Mouse (Mus musculus) neural tube, embryonic 15.5 days (tissue): ENCODE data around the gene Sesn2. TPM values are rescaled to one million over a fixed set of nuclear protein-coding genes. Genes with fewer than 3 reads are reported as not detected.

Source experiments
- ATAC-seq: fragments of 200-750 bp; cut with Nextera tagmentation; 2 replicates; pipeline ENCODE4 v1.8.0; 2017; ENCODE audit warnings: mild to moderate bottlenecking, moderate TSS enrichment, moderate library complexity; ENCODE audit not compliant: low FRiP score
- H3K27ac ChIP-seq: fragments of 300-500 bp; sonication (generic); replicated peaks from 2 replicates; pipeline ENCODE4 v1.5.1; 2015; ENCODE audit warnings: mild to moderate bottlenecking, inconsistent platforms
- H3K27me3 ChIP-seq: fragments of 300-500 bp; sonication (generic); replicated peaks from 2 replicates; pipeline ENCODE4 v1.6.1; 2015; ENCODE audit warnings: inconsistent platforms
- H3K36me3 ChIP-seq: fragments of 300-500 bp; sonication (generic); 2 replicates; pipeline ENCODE4 v1.6.1; 2015; ENCODE audit warnings: inconsistent platforms
- H3K4me1 ChIP-seq: fragments of 300-500 bp; sonication (generic); 2 replicates; pipeline ENCODE4 v1.6.1; 2015; ENCODE audit warnings: inconsistent platforms
- H3K4me2 ChIP-seq: fragments of 300-500 bp; sonication (generic); 2 replicates; pipeline ENCODE4 v1.6.1; 2015; ENCODE audit warnings: inconsistent platforms, mild to moderate bottlenecking, moderate library complexity
- H3K4me3 ChIP-seq: fragments of 300-500 bp; sonication (generic); replicated peaks from 2 replicates; pipeline ENCODE4 v1.5.1; 2015; ENCODE audit warnings: mild to moderate bottlenecking, inconsistent platforms
- H3K9ac ChIP-seq: fragments of 300-500 bp; sonication (generic); replicated peaks from 2 replicates; pipeline ENCODE4 v1.6.1; 2015; ENCODE audit warnings: mild to moderate bottlenecking, inconsistent platforms
- H3K9me3 ChIP-seq: fragments of 300-500 bp; sonication (generic); replicated peaks from 2 replicates; pipeline ENCODE4 v1.6.1; 2016; ENCODE audit warnings: inconsistent platforms
- WGBS: fragments of 180-500 bp; shearing (Covaris S2); methylation state at CpG from one replicate; pipeline ENCODE4 v1.1.7; 2015; ENCODE audit warnings: mixed read lengths; 5-methylcytosine and 5-hydroxymethylcytosine counted together
- polyA plus RNA-seq: library from polyadenylated mRNA; unstranded; fragments of >200 nt; fragmentation: Nextera tagmentation; extraction: Ambion mirVana; gene quantifications from 2 replicates; pipeline ENCODE4 v1.2.1, GENCODE M21; 2015

The Sesn2 gene
- polyA plus RNA-seq, 1 experiment from 2014 or later = 11.9 TPM

GRCm38 (mm10) chr4:132475895-132476878 is 34.1 kb downstream of the Sesn2 start:
- no peaks in the 10 kb centered on the region for H3K9me3 ChIP-seq
- no peak overlapping the region for H3K4me2 ChIP-seq

GRCm38 (mm10) chr4:132474631-132475030 is 35.7 kb downstream of the Sesn2 start:
- ATAC-seq = no peak
- no peaks in the 10 kb centered on the region for H3K27me3 ChIP-seq
- no peak overlapping the region for H3K9ac ChIP-seq
- H3K4me3 ChIP-seq = no peak overlapping the region
- H3K4me1 ChIP-seq = no peaks in the 10 kb centered on the region
- H3K9me3 ChIP-seq = no peaks in the 10 kb centered on the region
- no peak overlapping the region for H3K27ac ChIP-seq
- 81% methylated on average over 4 of the region's 4 CpGs for WGBS
- no peaks in the 10 kb centered on the region for H3K36me3 ChIP-seq
- no peak overlapping the region for H3K4me2 ChIP-seq

More at GRCm38 (mm10) chr4:132475895-132476878, 34.1 kb downstream of the Sesn2 start:
- Histone ChIP-seq H3K36me3 (no peaks in the 10 kb centered on the region), H3K9ac (no peak overlapping the region), H3K4me3 (no peak overlapping the region), H3K27ac (no peak overlapping the region), H3K4me1 (no peaks in the 10 kb centered on the region), H3K27me3 (no peaks in the 10 kb centered on the region)
- ATAC-seq = no peak
- WGBS = 79% methylated on average over 13 of the region's 13 CpGs

DNA sequence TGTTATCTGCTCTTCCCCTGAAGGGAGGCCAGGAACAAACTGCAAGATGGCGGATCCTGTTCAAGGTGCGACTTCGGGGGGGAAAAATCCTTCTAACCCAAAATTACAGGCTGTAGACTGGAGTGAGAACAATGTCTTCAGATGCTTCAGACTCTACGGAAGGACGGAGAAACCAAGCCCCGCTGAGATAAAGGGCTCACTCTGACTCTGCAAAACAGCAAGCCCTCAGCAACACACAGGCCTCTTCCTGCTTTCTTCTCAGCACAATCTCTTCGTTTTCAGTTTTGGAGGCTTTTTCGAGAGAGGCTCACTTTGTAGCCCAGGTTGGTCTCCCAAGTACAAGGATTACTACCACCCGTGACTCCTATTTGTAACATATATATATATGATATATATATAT is 36.9 kb downstream of the Sesn2 start:
- WGBS = 92% methylated on average over 9 of the region's 9 CpGs
- no peak overlapping the region for H3K4me2 ChIP-seq
- no peaks in the 10 kb centered on the region for H3K27me3 ChIP-seq

GRCm38 (mm10) chr4:132469873-132470272 is 40.4 kb downstream of the Sesn2 start:
- Histone ChIP-seq H3K4me1 (no peaks in the 10 kb centered on the region), H3K36me3 (no peaks in the 10 kb centered on the region), H3K27me3 (no peaks in the 10 kb centered on the region), H3K9ac (no peak overlapping the region), H3K4me3 (no peak overlapping the region), H3K9me3 (no peaks in the 10 kb centered on the region), H3K27ac (no peak overlapping the region), H3K4me2 (no peak overlapping the region)
- ATAC-seq = no peak
- WGBS = 20% methylated on average over 3 of the region's 3 CpGs

More for the DNA sequence above, 36.9 kb downstream of the Sesn2 start:
- Histone ChIP-seq H3K4me3 (no peak overlapping the region), H3K27ac (no peak overlapping the region), H3K36me3 (no peaks in the 10 kb centered on the region), H3K9me3 (no peaks in the 10 kb centered on the region), H3K4me1 (no peaks in the 10 kb centered on the region), H3K9ac (no peak overlapping the region)
- no peak for ATAC-seq

DNA sequence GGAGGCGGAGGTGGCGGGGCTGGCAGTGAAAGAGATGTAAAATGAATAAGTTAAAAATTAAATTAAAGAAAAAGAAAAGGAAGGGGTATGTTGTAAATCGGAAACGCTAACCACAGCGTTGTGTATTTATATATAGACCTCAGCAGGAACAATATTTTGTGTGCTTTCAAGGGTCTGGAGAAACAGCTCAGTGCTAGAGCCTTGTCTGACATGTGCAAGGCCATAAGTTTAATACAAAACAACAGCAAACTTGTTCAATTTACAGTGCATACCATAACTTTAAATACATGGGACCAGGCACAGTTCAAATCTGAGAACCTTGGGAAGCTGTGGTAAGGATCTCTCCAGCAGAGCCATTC is 46.1 kb downstream of the Sesn2 start:
- peak overlapping the region; percentile 70 for H3K9ac ChIP-seq
- peak overlapping the region; percentile 80 for H3K4me3 ChIP-seq
- H3K36me3 ChIP-seq = peaks cover 18% of the 10 kb centered on the region
- H3K27me3 ChIP-seq = no peaks in the 10 kb centered on the region
- WGBS = 3% methylated on average over 5 of the region's 5 CpGs
- no peaks in the 10 kb centered on the region for H3K9me3 ChIP-seq
- peak overlapping the region; percentile 69 for H3K4me2 ChIP-seq
- ATAC-seq = peak; percentile 28; the same call in 1 of the 2 replicates
- H3K27ac ChIP-seq = peak overlapping the region; percentile 69
- H3K4me1 ChIP-seq = peaks cover 27% of the 10 kb centered on the region

DNA sequence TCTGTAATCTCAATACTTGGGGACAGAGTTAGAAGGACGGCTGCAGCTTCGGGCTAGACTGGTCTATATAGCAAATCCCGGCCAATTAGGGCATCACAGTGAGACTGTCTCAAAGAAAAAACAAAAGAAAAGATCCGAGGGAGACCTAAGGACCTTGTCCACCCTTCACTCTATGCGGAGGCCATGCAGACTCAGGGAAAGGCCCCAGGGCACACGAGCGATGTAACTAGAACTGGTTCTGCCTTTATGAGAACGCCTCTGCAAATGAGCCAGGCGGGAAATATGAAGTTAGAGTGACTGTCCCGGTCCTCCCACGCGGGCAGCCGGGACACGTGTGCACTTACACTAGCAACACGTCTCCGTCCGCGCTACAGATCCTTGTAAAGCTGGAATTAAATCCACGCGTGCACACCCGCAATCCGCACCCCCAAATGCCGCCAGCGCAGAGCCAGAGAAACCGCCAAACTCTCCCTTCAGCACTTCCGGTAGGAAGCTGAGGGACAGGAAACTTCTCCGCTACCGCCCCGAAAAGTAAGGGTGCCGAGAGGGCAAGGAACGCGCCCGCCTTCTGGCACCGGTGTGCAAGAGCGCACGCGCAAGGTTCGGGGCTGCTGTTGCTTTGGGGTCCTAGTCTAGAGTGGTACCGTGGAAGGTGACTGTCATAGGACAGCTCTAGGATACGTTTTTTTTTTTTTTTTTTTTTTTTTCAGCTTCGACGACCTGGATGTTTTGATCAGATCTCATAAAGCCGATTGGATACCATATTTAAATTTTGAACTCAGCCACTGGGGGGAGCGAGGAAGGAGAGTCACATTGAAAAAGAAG is 46.7 kb downstream of the Sesn2 start, which contains the start of gene Med18:
TSS of gene Med18 (minus strand) at position 492 of the 825 bp plus-strand sequence.
- no peaks in the 10 kb centered on the region for H3K27me3 ChIP-seq
- H3K4me3 ChIP-seq = peak within 1 kb of the TSS; percentile 80
- H3K27ac ChIP-seq = peak within 1 kb of the TSS; percentile 69
- under 1% methylated on average over 44 of the region's 44 CpGs for WGBS
- H3K36me3 ChIP-seq = peaks cover 22% of the 10 kb centered on the region
- H3K4me2 ChIP-seq = peak within 1 kb of the TSS; percentile 69
- H3K4me1 ChIP-seq = peaks cover 27% of the 10 kb centered on the region
- H3K9me3 ChIP-seq = no peaks in the 10 kb centered on the region
- H3K9ac ChIP-seq = peak within 1 kb of the TSS; percentile 70
- peak; percentile 95 for ATAC-seq

DNA sequence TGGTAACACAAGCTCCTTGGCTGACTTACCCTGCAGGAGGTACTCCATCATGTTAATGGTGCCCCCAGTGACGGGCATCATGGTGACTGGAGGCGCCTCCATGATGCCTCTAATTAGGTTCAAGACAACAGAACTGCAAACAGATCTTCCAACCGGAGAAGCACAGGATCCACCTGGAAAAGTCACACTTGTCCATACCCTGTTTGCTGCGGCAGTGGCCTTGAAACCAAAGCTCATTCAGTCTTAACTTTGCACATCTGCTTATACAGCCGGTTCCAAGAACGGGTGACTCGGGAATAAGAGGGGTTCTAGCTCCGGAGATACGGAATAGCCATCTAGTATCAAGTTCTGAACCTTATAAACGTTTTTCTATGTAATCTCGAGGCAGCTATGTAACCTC is 47.5 kb downstream of the Sesn2 start:
- Histone ChIP-seq H3K9ac (peak overlapping the region; percentile 70), H3K27me3 (no peaks in the 10 kb centered on the region), H3K4me2 (peak overlapping the region; percentile 69), H3K4me3 (peak overlapping the region; percentile 80), H3K36me3 (peaks cover 30% of the 10 kb centered on the region), H3K9me3 (no peaks in the 10 kb centered on the region), H3K4me1 (peaks cover 27% of the 10 kb centered on the region), H3K27ac (no peak overlapping the region)
- 10% methylated on average over 11 of the region's 11 CpGs for WGBS
- ATAC-seq = no peak

DNA sequence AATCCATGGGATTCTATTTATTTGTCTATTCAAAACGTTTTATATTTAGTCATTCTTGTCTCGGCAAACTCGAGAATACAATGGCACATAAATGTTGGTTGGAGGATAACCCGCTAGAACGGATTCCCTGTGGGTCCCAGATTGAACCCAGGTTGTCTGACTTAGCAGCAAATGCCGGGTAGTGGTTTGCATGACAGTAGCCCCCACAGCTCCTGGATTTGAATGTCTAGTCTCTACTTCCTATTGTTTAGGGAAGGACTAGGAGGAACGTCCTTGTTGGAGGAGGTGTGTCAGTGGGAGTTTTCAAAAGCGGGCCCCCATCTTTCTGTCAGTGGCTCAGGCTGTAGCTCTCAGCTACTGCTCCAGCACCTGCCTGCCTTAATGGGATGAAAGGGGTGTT is 50.1 kb downstream of the Sesn2 start:
- no peak overlapping the region for H3K4me3 ChIP-seq
- ATAC-seq = no peak
- H3K9ac ChIP-seq = no peak overlapping the region
- H3K9me3 ChIP-seq = no peaks in the 10 kb centered on the region
- 94% methylated on average over 8 of the region's 8 CpGs for WGBS
- peaks cover 27% of the 10 kb centered on the region for H3K4me1 ChIP-seq
- H3K36me3 ChIP-seq = peaks cover 40% of the 10 kb centered on the region
- H3K27me3 ChIP-seq = no peaks in the 10 kb centered on the region
- H3K4me2 ChIP-seq = no peak overlapping the region
- no peak overlapping the region for H3K27ac ChIP-seq

GRCm38 (mm10) chr4:132455561-132455960 is 54.7 kb downstream of the Sesn2 start:
- WGBS = 95% methylated on average over 6 of the region's 6 CpGs
- Histone ChIP-seq H3K9me3 (no peaks in the 10 kb centered on the region), H3K9ac (no peak overlapping the region), H3K4me2 (no peak overlapping the region), H3K4me3 (no peak overlapping the region), H3K36me3 (peaks cover 36% of the 10 kb centered on the region), H3K27ac (no peak overlapping the region), H3K27me3 (no peaks in the 10 kb centered on the region), H3K4me1 (no peaks in the 10 kb centered on the region)
- ATAC-seq = no peak

DNA sequence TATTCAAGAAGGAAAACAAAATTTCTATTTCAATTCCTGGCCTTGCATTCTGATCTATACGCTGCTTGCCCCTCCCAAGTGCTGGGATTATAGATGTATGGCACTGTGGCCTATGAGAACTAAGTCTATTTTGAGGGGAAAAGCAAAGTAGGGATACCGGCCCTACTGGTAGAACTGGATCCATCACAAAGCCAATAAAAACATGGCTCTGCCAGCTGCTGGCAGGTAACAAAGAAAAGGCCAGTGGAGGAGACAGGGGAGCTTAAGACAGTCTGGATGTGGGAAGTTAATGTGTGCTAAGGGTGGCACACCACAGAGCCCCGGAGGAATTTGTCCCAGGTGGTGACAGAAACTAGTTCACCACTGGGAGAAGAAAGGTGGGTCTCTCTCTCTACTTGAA is 55.2 kb downstream of the Sesn2 start:
- Histone ChIP-seq H3K4me1 (no peaks in the 10 kb centered on the region), H3K27me3 (no peaks in the 10 kb centered on the region), H3K4me2 (no peak overlapping the region), H3K4me3 (no peak overlapping the region), H3K36me3 (peaks cover 32% of the 10 kb centered on the region), H3K27ac (no peak overlapping the region), H3K9ac (no peak overlapping the region), H3K9me3 (no peaks in the 10 kb centered on the region)
- no peak for ATAC-seq
- 92% methylated on average over 3 of the region's 3 CpGs for WGBS

DNA sequence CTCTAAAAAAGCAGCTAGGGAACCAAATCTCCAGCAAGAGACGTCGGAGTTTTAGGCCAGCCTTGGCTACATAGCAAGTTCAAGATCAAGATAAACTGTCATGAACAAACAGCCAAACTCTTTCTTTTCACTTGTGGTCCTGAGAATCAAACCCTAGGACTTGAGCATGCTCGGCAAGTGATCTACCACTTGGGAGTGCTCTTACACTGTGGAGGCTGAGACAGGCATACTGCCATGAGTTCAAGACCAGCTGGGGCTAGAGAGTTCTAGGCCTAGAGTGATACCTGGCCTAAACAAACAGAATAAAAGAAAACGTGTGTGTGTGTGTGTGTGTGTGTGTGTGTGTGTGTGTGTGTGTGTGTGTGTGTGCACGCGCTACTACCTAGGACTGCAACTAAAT is 56.1 kb downstream of the Sesn2 start:
- Histone ChIP-seq H3K4me1 (no peaks in the 10 kb centered on the region), H3K9ac (no peak overlapping the region), H3K27me3 (no peaks in the 10 kb centered on the region), H3K9me3 (no peaks in the 10 kb centered on the region), H3K4me2 (no peak overlapping the region), H3K36me3 (peaks cover 22% of the 10 kb centered on the region), H3K27ac (no peak overlapping the region), H3K4me3 (no peak overlapping the region)
- 89% methylated on average over 6 of the region's 6 CpGs for WGBS
- no peak for ATAC-seq
